Mouse (Mus musculus): ENCODE measurements at regions not wholly inside any gene's neighbourhood (a gene's known extent, or its start where the extent isn't known, plus 50 kb on each side); places are given as distances from the start of the nearest gene placed in this dataset.

DNA sequence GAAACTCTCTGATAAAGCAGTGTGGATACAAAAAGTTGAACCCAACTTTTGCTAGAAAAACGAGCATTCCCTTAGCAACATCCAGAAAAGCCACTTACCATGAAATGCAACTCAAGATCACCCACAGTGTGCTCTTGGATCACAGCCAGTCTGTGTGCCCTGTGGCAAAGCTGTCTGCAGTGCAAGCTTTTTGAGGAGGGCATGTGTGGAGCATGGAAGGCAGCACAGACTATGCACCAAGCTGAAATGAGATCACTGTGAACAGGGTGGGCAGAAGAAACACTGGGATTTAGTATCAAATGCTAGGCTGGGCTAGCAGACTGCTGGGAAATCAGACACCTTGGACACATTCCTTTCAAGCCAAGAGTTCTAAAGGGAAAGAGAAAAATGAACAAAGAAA, 162.4 kb downstream of the Sim1 start:
- Histone ChIP-seq H3K4me3 (ENCODE audit: low read length) (no peak overlapping the region), H3K27ac (ENCODE audit: low read length) (no peak overlapping the region), H3K36me3 (ENCODE audit: control insufficient read depth, insufficient read depth, low read length) (no peaks in the 10 kb centered on the region), H3K9me3 (ENCODE audit: control insufficient read depth, low read length) (no peaks in the 10 kb centered on the region), H3K4me1 (replicated peaks; ENCODE audit: control insufficient read depth, insufficient read depth, low read length) (no peaks in the 10 kb centered on the region), H3K9ac (ENCODE audit: low read length) (no peak overlapping the region), H3K27me3 (ENCODE audit: control insufficient read depth, insufficient read depth, low read depth, low read length) (no peaks in the 10 kb centered on the region), H3K4me2 (ENCODE audit: low read depth, low read length) (no peak overlapping the region)
- WGBS: 38% methylated on average over 1 of the region's 1 CpGs
- ATAC-seq (ENCODE audit: low read depth): no peak

DNA sequence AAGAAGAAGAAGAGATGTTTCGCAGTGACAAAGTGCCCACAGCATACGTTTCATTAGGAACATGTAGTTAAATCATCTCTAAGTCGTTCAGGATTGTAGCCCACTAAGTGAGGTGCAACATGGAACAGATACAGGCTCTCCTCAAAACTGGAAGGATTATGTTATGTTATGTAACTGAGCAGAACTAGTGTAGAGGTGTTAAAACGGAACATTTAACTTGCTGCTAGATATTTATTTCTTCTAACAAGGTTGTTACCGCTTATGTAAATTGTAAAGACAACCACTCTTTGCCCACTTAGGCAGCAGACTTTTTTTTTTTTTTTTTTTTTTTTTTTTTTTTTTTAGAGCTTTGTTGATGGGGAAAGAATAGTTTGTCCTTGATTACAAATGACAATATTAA, 163.8 kb downstream of the Sim1 start:
- WGBS: 79% methylated on average over 5 of the region's 5 CpGs
- Histone ChIP-seq H3K9me3 (ENCODE audit: control insufficient read depth, low read length) (no peaks in the 10 kb centered on the region), H3K27ac (ENCODE audit: low read length) (no peak overlapping the region), H3K36me3 (ENCODE audit: control insufficient read depth, insufficient read depth, low read length) (no peaks in the 10 kb centered on the region), H3K9ac (ENCODE audit: low read length) (no peak overlapping the region), H3K4me1 (replicated peaks; ENCODE audit: control insufficient read depth, insufficient read depth, low read length) (no peaks in the 10 kb centered on the region), H3K27me3 (ENCODE audit: control insufficient read depth, insufficient read depth, low read depth, low read length) (no peaks in the 10 kb centered on the region), H3K4me2 (ENCODE audit: low read depth, low read length) (no peak overlapping the region), H3K4me3 (ENCODE audit: low read length) (no peak overlapping the region)
- ATAC-seq (ENCODE audit: low read depth): no peak

DNA sequence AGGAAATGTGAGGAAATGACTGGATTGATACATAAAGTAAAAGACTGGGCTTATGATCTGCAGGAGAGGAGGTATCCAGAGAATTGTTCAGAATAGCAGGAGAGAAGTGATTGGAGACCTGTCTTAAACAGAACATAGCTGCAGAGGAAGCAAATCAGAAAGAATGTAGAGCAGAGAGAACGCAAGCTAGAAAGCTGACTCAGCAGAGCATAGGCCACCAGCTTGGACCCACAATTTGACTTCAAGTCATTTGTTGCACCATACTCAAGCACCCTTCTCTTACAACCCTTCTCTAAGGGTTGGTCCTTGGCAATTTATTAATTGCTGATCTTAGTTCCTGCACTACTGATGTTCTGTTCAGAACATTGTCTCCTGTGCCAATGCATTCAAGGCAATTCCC, 207.0 kb downstream of the Sim1 start:
- H3K27me3 ChIP-seq (ENCODE audit: control insufficient read depth, insufficient read depth, low read depth, low read length): no peaks in the 10 kb centered on the region
- H3K27ac ChIP-seq (ENCODE audit: low read length): no peak overlapping the region
- no peak overlapping the region for H3K9ac ChIP-seq (ENCODE audit: low read length)
- no peaks in the 10 kb centered on the region for H3K9me3 ChIP-seq (ENCODE audit: control insufficient read depth, low read length)
- no peaks in the 10 kb centered on the region for H3K4me1 ChIP-seq (replicated peaks; ENCODE audit: control insufficient read depth, insufficient read depth, low read length)
- WGBS: 90% methylated on average over 1 of the region's 1 CpGs
- no peak for ATAC-seq (ENCODE audit: low read depth)
- no peak overlapping the region for H3K4me2 ChIP-seq (ENCODE audit: low read depth, low read length)
- H3K4me3 ChIP-seq (ENCODE audit: low read length): no peak overlapping the region
- no peaks in the 10 kb centered on the region for H3K36me3 ChIP-seq (ENCODE audit: control insufficient read depth, insufficient read depth, low read length)

DNA sequence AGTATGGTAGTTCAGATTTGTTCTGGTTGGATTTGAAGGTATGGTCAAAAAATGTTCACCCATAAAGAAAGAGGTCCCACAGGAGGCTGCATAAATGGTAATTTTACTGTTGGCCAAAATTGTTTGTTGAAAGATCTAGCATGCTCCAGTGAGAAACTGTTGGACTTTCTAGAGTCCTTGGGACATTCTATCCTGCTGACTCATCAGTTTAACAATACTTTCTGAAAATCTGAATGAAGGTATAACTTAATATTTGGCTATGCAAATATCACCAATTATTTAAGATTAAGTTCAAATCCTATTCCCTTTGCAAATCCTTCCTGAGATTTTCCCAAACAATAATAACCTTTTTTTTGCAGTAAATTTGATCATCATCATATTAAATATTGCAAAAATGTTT, 257.3 kb downstream of the Sim1 start:
- H3K4me1 ChIP-seq (replicated peaks; ENCODE audit: control insufficient read depth, insufficient read depth, low read length): no peaks in the 10 kb centered on the region
- H3K4me3 ChIP-seq (ENCODE audit: low read length): no peak overlapping the region
- no peaks in the 10 kb centered on the region for H3K36me3 ChIP-seq (ENCODE audit: control insufficient read depth, insufficient read depth, low read length)
- no peak overlapping the region for H3K4me2 ChIP-seq (ENCODE audit: low read depth, low read length)
- ATAC-seq (ENCODE audit: low read depth): no peak
- no peak overlapping the region for H3K27ac ChIP-seq (ENCODE audit: low read length)
- H3K27me3 ChIP-seq (ENCODE audit: control insufficient read depth, insufficient read depth, low read depth, low read length): no peaks in the 10 kb centered on the region
- no peaks in the 10 kb centered on the region for H3K9me3 ChIP-seq (ENCODE audit: control insufficient read depth, low read length)
- H3K9ac ChIP-seq (ENCODE audit: low read length): no peak overlapping the region

DNA sequence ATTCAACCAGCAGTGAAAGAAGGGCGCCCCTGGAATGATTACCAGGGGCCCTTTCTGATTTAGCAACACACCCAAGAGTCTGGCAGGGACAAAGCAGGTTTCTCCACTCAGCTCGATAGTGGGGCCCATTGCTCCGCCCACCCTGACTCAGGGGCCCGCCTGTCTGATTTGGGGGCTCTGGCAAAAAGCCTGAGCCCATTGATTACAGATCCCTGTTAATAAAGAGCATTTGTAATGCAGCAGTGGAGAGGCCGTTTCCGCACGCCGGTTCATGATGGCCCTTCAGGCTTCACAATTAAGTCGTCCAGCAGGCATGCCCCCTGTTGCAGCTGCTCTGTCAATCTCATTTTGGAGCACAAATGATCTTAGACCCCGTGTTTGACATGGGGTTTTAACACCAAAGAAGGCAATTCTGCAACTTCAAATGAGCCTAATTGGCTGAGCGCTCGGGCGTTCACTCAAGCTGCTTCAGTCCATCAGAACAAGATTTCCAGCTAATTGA, 259.0 kb downstream of the Sim1 start:
- H3K4me2 ChIP-seq (ENCODE audit: low read depth, low read length): peak overlapping the region; percentile 19; the same call in 1 of the 2 replicates
- H3K9me3 ChIP-seq (ENCODE audit: control insufficient read depth, low read length): no peaks in the 10 kb centered on the region
- WGBS: 42% methylated on average over 13 of the region's 13 CpGs
- H3K27ac ChIP-seq (ENCODE audit: low read length): no peak overlapping the region
- no peak overlapping the region for H3K9ac ChIP-seq (ENCODE audit: low read length)
- H3K27me3 ChIP-seq (ENCODE audit: control insufficient read depth, insufficient read depth, low read depth, low read length): no peaks in the 10 kb centered on the region
- H3K4me1 ChIP-seq (replicated peaks; ENCODE audit: control insufficient read depth, insufficient read depth, low read length): no peaks in the 10 kb centered on the region
- H3K4me3 ChIP-seq (ENCODE audit: low read length): no peak overlapping the region
- no peaks in the 10 kb centered on the region for H3K36me3 ChIP-seq (ENCODE audit: control insufficient read depth, insufficient read depth, low read length)
- no peak for ATAC-seq (ENCODE audit: low read depth)

DNA sequence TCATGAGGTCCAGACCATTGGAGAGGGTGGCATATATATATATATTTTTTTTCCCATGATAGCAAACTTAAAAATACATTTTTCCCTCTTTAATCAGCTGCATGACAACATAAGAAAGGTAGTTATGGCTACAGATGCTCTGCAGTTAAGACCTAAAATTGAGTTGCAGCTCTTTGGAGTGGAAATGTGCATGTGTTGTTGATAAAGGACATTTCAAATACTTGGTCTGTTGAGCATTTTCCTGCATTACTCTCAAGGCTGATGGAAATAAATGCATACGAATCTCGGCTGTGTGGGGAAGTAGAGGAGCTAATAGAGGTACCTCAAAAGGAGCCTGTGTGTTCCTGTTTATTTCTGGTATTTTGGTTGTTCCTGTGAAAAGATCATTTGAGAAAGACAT, 259.5 kb downstream of the Sim1 start:
- no peak overlapping the region for H3K4me3 ChIP-seq (ENCODE audit: low read length)
- no peaks in the 10 kb centered on the region for H3K27me3 ChIP-seq (ENCODE audit: control insufficient read depth, insufficient read depth, low read depth, low read length)
- ATAC-seq (ENCODE audit: low read depth): no peak
- H3K36me3 ChIP-seq (ENCODE audit: control insufficient read depth, insufficient read depth, low read length): no peaks in the 10 kb centered on the region
- H3K4me1 ChIP-seq (replicated peaks; ENCODE audit: control insufficient read depth, insufficient read depth, low read length): no peaks in the 10 kb centered on the region
- H3K9me3 ChIP-seq (ENCODE audit: control insufficient read depth, low read length): no peaks in the 10 kb centered on the region
- H3K27ac ChIP-seq (ENCODE audit: low read length): no peak overlapping the region
- no peak overlapping the region for H3K9ac ChIP-seq (ENCODE audit: low read length)
- WGBS: 78% methylated on average over 2 of the region's 2 CpGs
- no peak overlapping the region for H3K4me2 ChIP-seq (ENCODE audit: low read depth, low read length)

DNA sequence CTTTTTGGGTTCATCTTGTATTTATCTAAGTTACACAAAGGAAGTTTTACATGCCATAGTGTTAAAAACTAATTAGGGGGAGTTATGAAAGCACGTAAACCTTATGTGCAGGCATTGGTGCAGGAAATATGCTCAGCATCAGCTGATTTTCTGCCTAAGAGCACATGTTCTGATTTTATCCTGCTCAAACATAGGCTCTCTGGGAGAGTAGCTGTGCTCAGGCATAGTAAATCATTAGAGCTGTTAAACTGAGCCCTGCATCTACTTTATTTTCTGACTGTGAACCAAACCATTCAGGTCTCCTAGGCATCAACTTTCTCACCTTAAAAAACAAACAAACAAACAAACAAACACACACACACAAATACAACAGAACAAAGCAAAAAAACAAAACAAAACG, 260.2 kb downstream of the Sim1 start:
- H3K4me1 ChIP-seq (replicated peaks; ENCODE audit: control insufficient read depth, insufficient read depth, low read length): no peaks in the 10 kb centered on the region
- H3K36me3 ChIP-seq (ENCODE audit: control insufficient read depth, insufficient read depth, low read length): no peaks in the 10 kb centered on the region
- H3K27ac ChIP-seq (ENCODE audit: low read length): no peak overlapping the region
- no peaks in the 10 kb centered on the region for H3K9me3 ChIP-seq (ENCODE audit: control insufficient read depth, low read length)
- WGBS: 70% methylated on average over 2 of the region's 2 CpGs
- ATAC-seq (ENCODE audit: low read depth): no peak
- no peak overlapping the region for H3K9ac ChIP-seq (ENCODE audit: low read length)
- no peak overlapping the region for H3K4me2 ChIP-seq (ENCODE audit: low read depth, low read length)
- H3K27me3 ChIP-seq (ENCODE audit: control insufficient read depth, insufficient read depth, low read depth, low read length): no peaks in the 10 kb centered on the region
- H3K4me3 ChIP-seq (ENCODE audit: low read length): no peak overlapping the region

DNA sequence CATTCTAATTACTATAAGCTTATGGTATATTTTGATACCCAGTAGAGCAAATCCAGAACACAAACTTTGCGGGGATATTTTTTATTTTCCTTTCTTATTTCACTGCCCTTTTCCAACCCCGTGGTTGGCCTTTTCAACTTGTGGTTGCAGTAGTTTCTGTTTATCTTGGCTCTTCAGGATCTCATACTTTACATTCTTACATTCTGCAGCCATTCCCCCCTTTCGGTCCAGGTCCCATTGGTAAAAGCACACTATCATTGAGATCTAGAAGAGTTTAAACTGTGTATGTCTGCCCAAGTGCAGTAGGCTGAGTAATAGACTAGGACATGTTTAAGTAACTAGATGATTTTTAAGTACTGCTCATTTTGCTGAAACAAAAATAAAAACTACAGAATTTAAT, 279.1 kb downstream of the Sim1 start:
- 34% methylated on average over 3 of the region's 3 CpGs for WGBS
- Histone ChIP-seq H3K4me2 (ENCODE audit: low read depth, low read length) (no peak overlapping the region), H3K4me1 (replicated peaks; ENCODE audit: control insufficient read depth, insufficient read depth, low read length) (no peaks in the 10 kb centered on the region), H3K36me3 (ENCODE audit: control insufficient read depth, insufficient read depth, low read length) (no peaks in the 10 kb centered on the region), H3K27me3 (ENCODE audit: control insufficient read depth, insufficient read depth, low read depth, low read length) (no peaks in the 10 kb centered on the region), H3K4me3 (ENCODE audit: low read length) (no peak overlapping the region), H3K9ac (ENCODE audit: low read length) (no peak overlapping the region), H3K27ac (ENCODE audit: low read length) (no peak overlapping the region), H3K9me3 (ENCODE audit: control insufficient read depth, low read length) (no peaks in the 10 kb centered on the region)
- ATAC-seq (ENCODE audit: low read depth): peak; percentile 49; the same call in 1 of the 2 replicates

DNA sequence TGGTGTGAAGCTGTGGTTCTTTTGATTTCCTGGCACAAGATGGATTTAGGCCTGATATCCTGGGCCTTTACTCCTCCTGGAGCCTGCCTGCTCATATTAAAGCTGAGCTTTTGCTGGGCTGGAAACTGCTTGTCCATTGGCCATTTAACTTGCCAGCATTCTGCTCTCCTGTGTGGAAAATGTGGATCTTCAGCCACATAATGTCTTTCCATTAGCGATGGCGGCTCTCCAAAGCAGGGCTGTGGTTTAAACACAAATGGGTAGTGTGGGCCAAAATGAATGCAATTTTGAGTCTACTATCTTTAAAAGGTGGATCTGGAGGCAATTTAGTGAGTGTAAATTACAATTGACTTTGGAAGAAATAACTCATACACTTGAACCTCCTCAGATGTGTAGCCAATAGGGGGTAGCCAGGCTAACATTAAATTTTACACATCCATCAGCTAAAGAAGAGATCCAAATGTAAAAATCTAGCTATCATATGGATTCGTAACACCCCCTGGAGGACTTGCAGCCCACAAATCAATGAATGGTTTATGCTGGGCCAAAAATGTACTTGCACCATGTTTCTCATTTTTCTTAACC, 281.5 kb downstream of the Sim1 start:
- H3K9me3 ChIP-seq (ENCODE audit: control insufficient read depth, low read length): no peaks in the 10 kb centered on the region
- no peak overlapping the region for H3K27ac ChIP-seq (ENCODE audit: low read length)
- H3K9ac ChIP-seq (ENCODE audit: low read length): no peak overlapping the region
- no peaks in the 10 kb centered on the region for H3K27me3 ChIP-seq (ENCODE audit: control insufficient read depth, insufficient read depth, low read depth, low read length)
- ATAC-seq (ENCODE audit: low read depth): no peak
- H3K4me2 ChIP-seq (ENCODE audit: low read depth, low read length): no peak overlapping the region
- H3K4me3 ChIP-seq (ENCODE audit: low read length): no peak overlapping the region
- H3K36me3 ChIP-seq (ENCODE audit: control insufficient read depth, insufficient read depth, low read length): no peaks in the 10 kb centered on the region
- 84% methylated on average over 3 of the region's 3 CpGs for WGBS
- H3K4me1 ChIP-seq (replicated peaks; ENCODE audit: control insufficient read depth, insufficient read depth, low read length): no peaks in the 10 kb centered on the region

DNA sequence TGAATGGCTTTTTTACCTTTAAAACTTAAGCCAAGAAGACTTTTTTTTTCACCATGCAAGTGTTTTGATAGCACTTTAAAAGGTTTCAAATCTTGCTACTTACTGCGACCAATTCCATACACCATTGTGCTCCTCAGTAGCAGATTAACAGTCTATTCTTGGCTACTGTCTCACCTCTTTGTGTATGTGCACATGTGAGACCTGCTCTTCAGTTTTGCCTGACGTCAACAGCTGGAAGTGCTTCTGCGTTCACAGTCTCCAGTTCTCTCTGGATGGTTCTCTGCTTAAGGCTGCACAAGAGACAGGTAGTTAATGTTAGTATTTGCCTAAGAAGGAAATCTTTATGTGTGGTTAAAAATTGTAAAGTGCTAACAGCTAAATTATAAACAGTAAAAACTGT, 282.1 kb downstream of the Sim1 start:
- H3K4me3 ChIP-seq (ENCODE audit: low read length): no peak overlapping the region
- no peaks in the 10 kb centered on the region for H3K36me3 ChIP-seq (ENCODE audit: control insufficient read depth, insufficient read depth, low read length)
- no peak overlapping the region for H3K27ac ChIP-seq (ENCODE audit: low read length)
- H3K9ac ChIP-seq (ENCODE audit: low read length): no peak overlapping the region
- ATAC-seq (ENCODE audit: low read depth): peak; percentile 34; the same call in 1 of the 2 replicates
- no peaks in the 10 kb centered on the region for H3K9me3 ChIP-seq (ENCODE audit: control insufficient read depth, low read length)
- 43% methylated on average over 3 of the region's 3 CpGs for WGBS
- H3K27me3 ChIP-seq (ENCODE audit: control insufficient read depth, insufficient read depth, low read depth, low read length): no peaks in the 10 kb centered on the region
- no peaks in the 10 kb centered on the region for H3K4me1 ChIP-seq (replicated peaks; ENCODE audit: control insufficient read depth, insufficient read depth, low read length)
- H3K4me2 ChIP-seq (ENCODE audit: low read depth, low read length): no peak overlapping the region
